Mouse (Mus musculus) small intestine, adult 2 months (tissue): ENCODE data around the gene Arsb. TPM values are rescaled to one million over a fixed set of nuclear protein-coding genes. Genes with fewer than 3 reads are reported as not detected.

ENCODE experiments used
- H3K27ac ChIP-seq: fragments of 200-500 bp; 2 replicates; pipeline ENCODE4 v1.5.1; 2012; ENCODE audit warnings: low read depth, low read length, control low read depth, inconsistent platforms; ENCODE audit not compliant: insufficient read depth
- H3K27me3 ChIP-seq: fragments of 200-500 bp; 2 replicates; pipeline ENCODE4 v1.6.1; 2012; ENCODE audit warnings: mild to moderate bottlenecking, moderate library complexity, low read length, inconsistent platforms; ENCODE audit not compliant: control insufficient read depth, insufficient read depth
- H3K36me3 ChIP-seq: fragments of 200-500 bp; 2 replicates; pipeline ENCODE4 v1.6.1; 2012; ENCODE audit warnings: mild to moderate bottlenecking, low read length, control low read depth, inconsistent platforms; ENCODE audit not compliant: control insufficient read depth, insufficient read depth
- H3K4me1 ChIP-seq: fragments of 200-500 bp; 2 replicates; pipeline ENCODE4 v1.6.1; 2012; ENCODE audit warnings: low read length, inconsistent platforms, mixed read lengths; ENCODE audit not compliant: control insufficient read depth, insufficient read depth, insufficient read length
- H3K4me3 ChIP-seq: fragments of 200-500 bp; 2 replicates; pipeline ENCODE4 v1.5.1; 2012; ENCODE audit warnings: low read depth, mild to moderate bottlenecking, control low read depth, inconsistent platforms, low read length, moderate library complexity
- CTCF ChIP-seq: fragments of 200-500 bp; IDR thresholded peaks from 2 replicates; pipeline ENCODE4 v1.5.1; 2012; ENCODE audit warnings: low read depth, mild to moderate bottlenecking, control low read depth, inconsistent platforms, low read length, moderate library complexity, mixed read lengths; ENCODE audit not compliant: insufficient replicate concordance, insufficient read length; ENCODE audit errors: extremely low read depth
- POLR2A ChIP-seq: fragments of 200-500 bp; IDR thresholded peaks from 2 replicates; pipeline ENCODE4 v1.6.1; 2012; ENCODE audit warnings: low read depth, mild to moderate bottlenecking, control low read depth, inconsistent platforms, low read length, moderate library complexity
- WGBS: fragments of 180-500 bp; shearing (Covaris S2); methylation state at CpG from one replicate; pipeline ENCODE4 v1.1.7; 2018; 5-methylcytosine and 5-hydroxymethylcytosine counted together
- polyA plus RNA-seq: library from polyadenylated mRNA; depleted of rRNA; stranded (reverse); fragments of >200 nt; gene quantifications from 2 replicates; pipeline ENCODE4 v1.2.3, GENCODE M21; 2012

The Arsb gene
- polyA plus RNA-seq, 1 experiment, result 6.3 TPM

DNA sequence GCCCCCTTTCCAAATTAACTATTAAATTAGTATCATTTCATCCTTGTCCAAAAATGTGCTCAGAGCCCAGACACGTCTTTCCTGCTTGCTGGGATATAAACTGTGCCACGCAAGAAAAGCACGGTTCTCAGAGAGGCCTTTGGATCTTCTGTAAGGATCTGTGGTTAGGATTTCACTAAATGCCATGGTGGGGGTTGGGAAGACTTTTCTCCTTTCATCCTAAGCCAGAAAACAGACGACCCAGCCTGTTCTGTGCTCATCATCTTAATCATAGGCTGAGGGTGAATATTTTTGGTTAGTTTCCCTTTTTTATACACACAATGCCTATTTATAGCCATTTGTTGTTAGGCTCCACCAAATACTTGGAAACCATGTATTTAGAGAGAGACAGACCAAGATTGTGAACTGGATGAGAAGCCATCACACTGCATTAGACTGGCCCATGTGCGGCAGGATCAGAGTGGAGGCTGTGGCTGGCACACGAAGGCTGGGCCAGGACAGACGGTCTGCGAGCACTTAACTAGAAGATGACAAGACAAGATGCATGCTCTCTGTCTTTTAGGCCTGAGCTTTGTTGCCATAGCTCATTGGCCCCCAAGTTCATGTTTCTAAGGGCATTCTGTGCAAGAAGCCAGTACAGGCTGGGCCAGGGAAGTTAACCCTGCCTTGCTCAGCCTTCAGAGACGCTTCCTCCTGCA is 153.5 kb downstream of the Arsb start:
- Histone ChIP-seq H3K36me3 (no peaks in the 10 kb centered on the region), H3K27me3 (no peaks in the 10 kb centered on the region), H3K27ac (no peak overlapping the region), H3K4me3 (no peak overlapping the region), H3K4me1 (peaks cover 4% of the 10 kb centered on the region; the same call in 1 of the 2 replicates)
- TF ChIP-seq POLR2A (no peak), CTCF (no peak)
- 89% methylated on average over 9 of the region's 9 CpGs for WGBS

- Histone ChIP-seq H3K27me3 (no peaks in the 10 kb centered on the region), H3K4me1 (no peaks in the 10 kb centered on the region), H3K27ac (no peak overlapping the region), H3K4me3 (no peak overlapping the region), H3K36me3 (no peaks in the 10 kb centered on the region)
- TF ChIP-seq POLR2A (no peak), CTCF (no peak)
- 64% methylated on average over 7 of the region's 7 CpGs for WGBS
These were observed 159.3 kb downstream of the Arsb start for GRCm38 (mm10) chr13:93930561-93931340.

GRCm38 (mm10) chr13:93936455-93936854 is 165.0 kb downstream of the Arsb start:
- 28% methylated on average over 6 of the region's 6 CpGs for WGBS
- TF ChIP-seq CTCF (no peak), POLR2A (no peak)
- no peak overlapping the region for H3K27ac ChIP-seq
- no peak overlapping the region for H3K4me3 ChIP-seq
- H3K4me1 ChIP-seq, result peaks cover 8% of the 10 kb centered on the region; the same call in 1 of the 2 replicates
- no peaks in the 10 kb centered on the region for H3K36me3 ChIP-seq
- no peaks in the 10 kb centered on the region for H3K27me3 ChIP-seq

GRCm38 (mm10) chr13:93938118-93938517 is 166.7 kb downstream of the Arsb start:
- peaks cover 8% of the 10 kb centered on the region; the same call in 1 of the 2 replicates for H3K4me1 ChIP-seq
- H3K27me3 ChIP-seq, result no peaks in the 10 kb centered on the region
- 68% methylated on average over 2 of the region's 2 CpGs for WGBS
- H3K4me3 ChIP-seq, result no peak overlapping the region
- no peak for TF ChIP-seq CTCF
- no peak for TF ChIP-seq POLR2A
- no peak overlapping the region for H3K27ac ChIP-seq
- no peaks in the 10 kb centered on the region for H3K36me3 ChIP-seq

GRCm38 (mm10) chr13:93939363-93940127 is 168.1 kb downstream of the Arsb start:
- no peak overlapping the region for H3K27ac ChIP-seq
- H3K4me1 ChIP-seq, result peaks cover 8% of the 10 kb centered on the region; the same call in 1 of the 2 replicates
- H3K4me3 ChIP-seq, result no peak overlapping the region
- TF ChIP-seq POLR2A (no peak), CTCF (no peak)
- H3K27me3 ChIP-seq, result no peaks in the 10 kb centered on the region
- H3K36me3 ChIP-seq, result no peaks in the 10 kb centered on the region
- WGBS, result 36% methylated on average over 6 of the region's 6 CpGs

- peaks cover 8% of the 10 kb centered on the region; the same call in 1 of the 2 replicates for H3K4me1 ChIP-seq
- TF ChIP-seq POLR2A (no peak), CTCF (no peak)
- 0 out of 2 replicates have a peak overlapping the region, but pooled peaks have one; percentile 24 for H3K27ac ChIP-seq
- no peaks in the 10 kb centered on the region for H3K36me3 ChIP-seq
- no peaks in the 10 kb centered on the region for H3K27me3 ChIP-seq
- 86% methylated on average over 7 of the region's 7 CpGs for WGBS
- H3K4me3 ChIP-seq, result no peak overlapping the region
These were observed 169.5 kb downstream of the Arsb start for GRCm38 (mm10) chr13:93940742-93941531.
